Mouse (Mus musculus) T-helper 2 cell (primary cell): ENCODE measurements around the gene Dnaic1.

ENCODE experiments used
- in situ Hi-C: fragments of 300-600 bp; cut with MboI, MseI; formaldehyde crosslinking; loops from one replicate; pipeline ENCODE4 v1.15.1; 2025; ENCODE audit warnings: high pct_unique_total_duplicates

Dnaic1 gene

GRCm38 (mm10) chr4:41569411-41569885 lies at the start of gene Dnaic1, which contains the start of gene Fam219a:
Dnaic1 (plus strand) TSS chr4:41569775.
Fam219a (minus strand) TSS chr4:41569538.
- in situ Hi-C loops, result loop anchor here (5.0 to 10.0 kb wide), 2 partner anchors 67 to 1425 kb away; partner anchors contain the start of genes AI464131 and Aco1

GRCm38 (mm10) chr4:41520641-41521040 lies 48.9 kb upstream of the Dnaic1 start:
- in situ Hi-C loops, result no loop called here

- in situ Hi-C loops, result no loop called here
Observed at GRCm38 (mm10) chr4:41522136-41522535, 47.4 kb upstream of the Dnaic1 start.

GRCm38 (mm10) chr4:41522788-41523187 lies 46.8 kb upstream of the Dnaic1 start:
- in situ Hi-C loops, result no loop called here

GRCm38 (mm10) chr4:41523839-41524238 lies 45.7 kb upstream of the Dnaic1 start:
- in situ Hi-C loops, result no loop called here

GRCm38 (mm10) chr4:41524829-41525228 lies 44.7 kb upstream of the Dnaic1 start:
- in situ Hi-C loops, result no loop called here

GRCm38 (mm10) chr4:41526553-41526952 lies 43.0 kb upstream of the Dnaic1 start:
- in situ Hi-C loops, result no loop called here

GRCm38 (mm10) chr4:41527076-41527475 lies 42.5 kb upstream of the Dnaic1 start:
- in situ Hi-C loops, result no loop called here

GRCm38 (mm10) chr4:41527996-41528395 lies 41.6 kb upstream of the Dnaic1 start:
- in situ Hi-C loops, result no loop called here

GRCm38 (mm10) chr4:41532420-41532819 lies 37.2 kb upstream of the Dnaic1 start:
- in situ Hi-C loops, result no loop called here

GRCm38 (mm10) chr4:41534866-41535265 lies 34.7 kb upstream of the Dnaic1 start:
- in situ Hi-C loops, result no loop called here

- in situ Hi-C loops, result no loop called here
Observed at GRCm38 (mm10) chr4:41542136-41542535, 27.4 kb upstream of the Dnaic1 start.

GRCm38 (mm10) chr4:41545985-41546384 lies 23.6 kb upstream of the Dnaic1 start:
- in situ Hi-C loops, result no loop called here

GRCm38 (mm10) chr4:41547086-41547485 lies 22.5 kb upstream of the Dnaic1 start:
- in situ Hi-C loops, result no loop called here

GRCm38 (mm10) chr4:41552529-41552928 lies 17.0 kb upstream of the Dnaic1 start:
- in situ Hi-C loops, result loop anchor here (5.0 kb wide), 1 partner anchor 60 kb away; no protein-coding TSS in a partner anchor

- in situ Hi-C loops, result loop anchor here (5.0 kb wide), 1 partner anchor 59 kb away; no protein-coding TSS in a partner anchor
Observed at GRCm38 (mm10) chr4:41553116-41553515, 16.5 kb upstream of the Dnaic1 start.

GRCm38 (mm10) chr4:41554994-41555663 lies 14.4 kb upstream of the Dnaic1 start:
- in situ Hi-C loops, result loop anchor here (5.0 kb wide), 2 partner anchors 57 to 152 kb away; no protein-coding TSS in a partner anchor

GRCm38 (mm10) chr4:41556311-41556953 lies 13.1 kb upstream of the Dnaic1 start:
- in situ Hi-C loops, result loop anchor here (5.0 kb wide), 1 partner anchor 151 kb away; no protein-coding TSS in a partner anchor

- in situ Hi-C loops, result loop anchor here (5.0 kb wide), 1 partner anchor 150 kb away; no protein-coding TSS in a partner anchor
Observed at GRCm38 (mm10) chr4:41557092-41557491, 12.5 kb upstream of the Dnaic1 start.

GRCm38 (mm10) chr4:41563297-41563696 lies 6.3 kb upstream of the Dnaic1 start:
- in situ Hi-C loops, result loop anchor here (10.0 kb wide), 1 partner anchor 1418 kb away; the partner anchor contains the start of gene Aco1

GRCm38 (mm10) chr4:41566123-41566522 lies 3.5 kb upstream of the Dnaic1 start:
- in situ Hi-C loops, result loop anchor here (5.0 to 10.0 kb wide), 2 partner anchors 64 to 1421 kb away; partner anchors contain the start of genes AI464131 and Aco1

GRCm38 (mm10) chr4:41568239-41568638 lies 1.3 kb upstream of the Dnaic1 start:
- in situ Hi-C loops, result loop anchor here (5.0 to 10.0 kb wide), 2 partner anchors 66 to 1423 kb away; partner anchors contain the start of genes AI464131 and Aco1
